Mouse (Mus musculus) naive thymus-derived CD4-positive, alpha-beta T cell, adult 5 months (primary cell): ENCODE data around the gene 1700010I14Rik. TPM values are rescaled to one million over a fixed set of nuclear protein-coding genes. Genes with fewer than 3 reads are reported as not detected.

Experiments
- polyA plus RNA-seq: library from polyadenylated mRNA; unstranded; fragments of 100-300 nt; shearing (Covaris generic); gene quantifications from one replicate; pipeline ENCODE4 v1.2.1, GENCODE M21; 2017

Gene 1700010I14Rik
- 2.3 TPM for polyA plus RNA-seq

GRCm38 (mm10) chr17:8988119-8988807 is at the start of gene 1700010I14Rik:
Gene 1700010I14Rik, plus strand, starts transcription at chr17:8988333.

